Mouse (Mus musculus): Measurements from ENCODE around the gene Kpna6. TPM values are rescaled to one million over a fixed set of nuclear protein-coding genes. Genes with fewer than 3 reads are reported as not detected.
A peak's percentile ranks its signal among the peaks of the same experiment; 100 is the strongest.

Kpna6 gene
- total and polyA plus RNA-seq, 2 experiments: 15.1 to 17.4 TPM

- Histone ChIP-seq H3K4me1 (ENCODE audit: control insufficient read depth, insufficient read depth, low read length) (no peaks in the 10 kb centered on the region), H3K9ac (ENCODE audit: low read depth, low read length) (no peak overlapping the region), H3K4me3 (ENCODE audit: insufficient read depth, low read depth, low read length) (no peak overlapping the region), H3K79me2 (ENCODE audit: control insufficient read depth, insufficient read depth, low read length) (no peaks in the 10 kb centered on the region), H3K27ac (replicated peaks; ENCODE audit: insufficient read depth, low read depth, low read length) (no peak overlapping the region), H3K36me3 (ENCODE audit: control insufficient read depth, insufficient read depth, low read length) (peaks cover 58% of the 10 kb centered on the region), H3K27me3 (ENCODE audit: control insufficient read depth, insufficient read depth, low read length) (no peaks in the 10 kb centered on the region)
- no peak for DNase-seq (ENCODE audit: extremely low read depth, low read depth, low spot score)
- TF ChIP-seq POLR2A (IDR thresholded peaks at IDR 0.05; ENCODE audit: extremely low read depth, insufficient read depth, low read length): no peak
- WGBS: 95% methylated on average over 12 of the region's 12 CpGs
Observed at GRCm38 (mm10) chr4:129631867-129632266, 40.7 kb downstream of the Kpna6 start.

GRCm38 (mm10) chr4:129630944-129631343 lies 41.6 kb downstream of the Kpna6 start:
- Histone ChIP-seq H3K27ac (replicated peaks; ENCODE audit: insufficient read depth, low read depth, low read length) (no peak overlapping the region), H3K36me3 (ENCODE audit: control insufficient read depth, insufficient read depth, low read length) (peaks cover 56% of the 10 kb centered on the region), H3K4me3 (ENCODE audit: insufficient read depth, low read depth, low read length) (no peak overlapping the region), H3K79me2 (ENCODE audit: control insufficient read depth, insufficient read depth, low read length) (no peaks in the 10 kb centered on the region), H3K9ac (ENCODE audit: low read depth, low read length) (no peak overlapping the region), H3K4me1 (ENCODE audit: control insufficient read depth, insufficient read depth, low read length) (no peaks in the 10 kb centered on the region), H3K27me3 (ENCODE audit: control insufficient read depth, insufficient read depth, low read length) (no peaks in the 10 kb centered on the region)
- peak; percentile 33 for DNase-seq (ENCODE audit: extremely low read depth, low read depth, low spot score)
- TF ChIP-seq CTCF (IDR thresholded peaks at IDR 0.05; ENCODE audit: low read depth, low read length) (no peak), POLR2A (IDR thresholded peaks at IDR 0.05; ENCODE audit: extremely low read depth, insufficient read depth, low read length) (no peak)
- 57% methylated on average over 4 of the region's 4 CpGs for WGBS

DNA sequence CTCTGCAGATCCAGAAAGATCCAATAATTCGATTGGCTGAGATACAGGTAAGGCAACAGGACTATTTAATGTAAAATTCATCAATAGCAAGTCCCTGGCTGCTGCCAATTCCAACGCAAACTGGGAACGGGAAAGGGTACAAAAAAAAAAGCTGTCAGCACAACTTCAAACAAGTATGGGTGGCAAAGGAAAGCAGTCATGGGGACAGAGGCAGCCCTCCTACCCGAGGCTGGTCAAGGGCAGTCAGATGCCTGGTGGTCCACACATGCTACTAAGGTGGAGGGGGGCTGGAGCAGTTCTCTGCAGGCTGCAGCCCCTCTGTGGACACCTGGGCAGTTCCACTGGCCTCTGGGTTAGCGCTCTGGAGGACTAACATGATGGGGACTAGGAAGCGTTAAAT lies 46.5 kb downstream of the Kpna6 start:
- DNase-seq (ENCODE audit: extremely low read depth, low read depth, low spot score): no peak
- Histone ChIP-seq H3K36me3 (ENCODE audit: control insufficient read depth, insufficient read depth, low read length) (peaks cover 24% of the 10 kb centered on the region), H3K4me3 (ENCODE audit: insufficient read depth, low read depth, low read length) (no peak overlapping the region), H3K79me2 (ENCODE audit: control insufficient read depth, insufficient read depth, low read length) (0 out of 2 replicates have a peak, but pooled peaks cover 4% of the 10 kb centered on the region), H3K27ac (replicated peaks; ENCODE audit: insufficient read depth, low read depth, low read length) (no peak overlapping the region), H3K27me3 (ENCODE audit: control insufficient read depth, insufficient read depth, low read length) (no peaks in the 10 kb centered on the region), H3K9ac (ENCODE audit: low read depth, low read length) (no peak overlapping the region), H3K4me1 (ENCODE audit: control insufficient read depth, insufficient read depth, low read length) (peaks cover 10% of the 10 kb centered on the region)
- no peak for TF ChIP-seq POLR2A (IDR thresholded peaks at IDR 0.05; ENCODE audit: extremely low read depth, insufficient read depth, low read length)
- TF ChIP-seq CTCF (IDR thresholded peaks at IDR 0.05; ENCODE audit: low read depth, low read length): no peak
- WGBS: 76% methylated on average over 6 of the region's 6 CpGs

DNA sequence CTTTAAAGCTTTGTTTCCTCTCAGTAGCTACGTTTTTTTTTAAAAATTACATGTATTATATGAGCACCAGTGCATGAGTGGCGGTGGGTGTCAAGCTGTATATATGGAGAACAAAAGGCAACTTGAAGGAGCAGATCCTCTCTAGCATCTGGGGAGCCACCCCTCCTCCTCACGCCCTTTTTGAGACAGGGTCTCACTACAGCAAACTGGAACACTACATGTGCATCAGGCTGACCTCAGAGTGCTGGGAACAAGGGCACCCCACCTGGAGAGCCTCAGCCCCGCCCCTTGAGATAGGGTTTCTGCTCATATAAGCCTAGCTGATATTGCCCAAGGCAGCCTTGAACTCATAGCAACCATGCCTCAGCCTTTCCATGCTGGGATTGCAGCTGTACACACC lies 47.1 kb downstream of the Kpna6 start:
- no peaks in the 10 kb centered on the region for H3K27me3 ChIP-seq (ENCODE audit: control insufficient read depth, insufficient read depth, low read length)

GRCm38 (mm10) chr4:129625029-129625370 lies 47.6 kb downstream of the Kpna6 start:
- Histone ChIP-seq H3K4me1 (ENCODE audit: control insufficient read depth, insufficient read depth, low read length) (peaks cover 10% of the 10 kb centered on the region), H3K4me3 (ENCODE audit: insufficient read depth, low read depth, low read length) (peak overlapping the region; percentile 13; the same call in 1 of the 2 replicates), H3K9ac (ENCODE audit: low read depth, low read length) (no peak overlapping the region; the same call in 1 of the 2 replicates), H3K27me3 (ENCODE audit: control insufficient read depth, insufficient read depth, low read length) (no peaks in the 10 kb centered on the region), H3K79me2 (ENCODE audit: control insufficient read depth, insufficient read depth, low read length) (0 out of 2 replicates have a peak, but pooled peaks cover 4% of the 10 kb centered on the region), H3K36me3 (ENCODE audit: control insufficient read depth, insufficient read depth, low read length) (peaks cover 17% of the 10 kb centered on the region), H3K27ac (replicated peaks; ENCODE audit: insufficient read depth, low read depth, low read length) (peak overlapping the region; percentile 7)
- TF ChIP-seq CTCF (IDR thresholded peaks at IDR 0.05; ENCODE audit: low read depth, low read length): no peak
- no peak for TF ChIP-seq POLR2A (IDR thresholded peaks at IDR 0.05; ENCODE audit: extremely low read depth, insufficient read depth, low read length)
- 51% methylated on average over 6 of the region's 6 CpGs for WGBS
- peak; percentile 15 for DNase-seq (ENCODE audit: extremely low read depth, low read depth, low spot score)

More for the DNA sequence above, 47.1 kb downstream of the Kpna6 start:
- Histone ChIP-seq H3K4me1 (ENCODE audit: control insufficient read depth, insufficient read depth, low read length) (peaks cover 10% of the 10 kb centered on the region), H3K36me3 (ENCODE audit: control insufficient read depth, insufficient read depth, low read length) (peaks cover 21% of the 10 kb centered on the region), H3K9ac (ENCODE audit: low read depth, low read length) (no peak overlapping the region), H3K79me2 (ENCODE audit: control insufficient read depth, insufficient read depth, low read length) (0 out of 2 replicates have a peak, but pooled peaks cover 4% of the 10 kb centered on the region), H3K27ac (replicated peaks; ENCODE audit: insufficient read depth, low read depth, low read length) (no peak overlapping the region), H3K4me3 (ENCODE audit: insufficient read depth, low read depth, low read length) (no peak overlapping the region)
- WGBS: 68% methylated on average over 4 of the region's 4 CpGs
- no peak for DNase-seq (ENCODE audit: extremely low read depth, low read depth, low spot score)
- TF ChIP-seq CTCF (IDR thresholded peaks at IDR 0.05; ENCODE audit: low read depth, low read length) (no peak), POLR2A (IDR thresholded peaks at IDR 0.05; ENCODE audit: extremely low read depth, insufficient read depth, low read length) (no peak)

GRCm38 (mm10) chr4:129624281-129625028 lies 48.1 kb downstream of the Kpna6 start:
- 7% methylated on average over 18 of the region's 18 CpGs for WGBS
- DNase-seq (ENCODE audit: extremely low read depth, low read depth, low spot score): peak; percentile 88
- peaks cover 10% of the 10 kb centered on the region for H3K4me1 ChIP-seq (ENCODE audit: control insufficient read depth, insufficient read depth, low read length)

More at GRCm38 (mm10) chr4:129624281-129625028, 48.1 kb downstream of the Kpna6 start:
- peak overlapping the region; percentile 70 for H3K27ac ChIP-seq (replicated peaks; ENCODE audit: insufficient read depth, low read depth, low read length)
- H3K79me2 ChIP-seq (ENCODE audit: control insufficient read depth, insufficient read depth, low read length): 0 out of 2 replicates have a peak, but pooled peaks cover 4% of the 10 kb centered on the region
- peak overlapping the region; percentile 67 for H3K4me3 ChIP-seq (ENCODE audit: insufficient read depth, low read depth, low read length)
- H3K36me3 ChIP-seq (ENCODE audit: control insufficient read depth, insufficient read depth, low read length): peaks cover 13% of the 10 kb centered on the region
- TF ChIP-seq CTCF (IDR thresholded peaks at IDR 0.05; ENCODE audit: low read depth, low read length): no peak
- TF ChIP-seq POLR2A (IDR thresholded peaks at IDR 0.05; ENCODE audit: extremely low read depth, insufficient read depth, low read length): no peak
- no peak overlapping the region; the same call in 1 of the 2 replicates for H3K9ac ChIP-seq (ENCODE audit: low read depth, low read length)
- no peaks in the 10 kb centered on the region for H3K27me3 ChIP-seq (ENCODE audit: control insufficient read depth, insufficient read depth, low read length)

Measured in liver, adult 2 months (tissue).